Mouse (Mus musculus) MEL (cell line): ENCODE results near the gene Map3k7cl.

Experiments used
- ETS1 ChIP-seq: IDR thresholded peaks from 2 replicates; pipeline ENCODE4 v1.6.1; 2012; ENCODE audit warnings: low read depth, mild to moderate bottlenecking, inconsistent platforms, low read length, improper control_type of control experiment, moderate library complexity
- USF1 ChIP-seq: IDR thresholded peaks from 2 replicates; pipeline ENCODE4 v1.6.1; 2014; ENCODE audit warnings: low read depth, mild to moderate bottlenecking, inconsistent platforms, low read length, improper control_type of control experiment, moderate library complexity

- TF ChIP-seq ETS1: no peak
- no peak for TF ChIP-seq USF1
These were observed 82.2 kb downstream of the Map3k7cl start for GRCm38 (mm10) chr16:87635213-87635755.
